Mouse (Mus musculus): Measurements from ENCODE around the gene Rft1. TPM values are rescaled to one million over a fixed set of nuclear protein-coding genes. Genes with fewer than 3 reads are reported as not detected.
A peak's percentile ranks its signal among the peaks of the same experiment; 100 is the strongest.

Rft1 gene
- polyA plus RNA-seq, 1 experiment from 2014 or later = 4.1 TPM

- Histone ChIP-seq H3K36me3 (ENCODE audit: control insufficient read depth, insufficient read depth) (no peaks in the 10 kb centered on the region), H3K9me3 (replicated peaks; ENCODE audit: control insufficient read depth, low read length) (no peaks in the 10 kb centered on the region), H3K4me1 (ENCODE audit: control insufficient read depth, low read depth, low read length) (peaks cover 26% of the 10 kb centered on the region), H3K27me3 (ENCODE audit: control insufficient read depth, insufficient read depth, low read depth, low read length) (no peaks in the 10 kb centered on the region), H3K4me2 (ENCODE audit: low read depth, low read length) (peak overlapping the region; percentile 96), H3K4me3 (ENCODE audit: low read depth, low read length) (peak overlapping the region; percentile 79), H3K9ac (ENCODE audit: low read depth, low read length) (peak overlapping the region; percentile 75; the same call in 1 of the 2 replicates), H3K27ac (ENCODE audit: low read length) (peak overlapping the region; percentile 72)
- ATAC-seq (ENCODE audit: low read depth) = no peak
- WGBS (ENCODE audit: insufficient replicate concordance) = 14% methylated on average over 12 of the region's 12 CpGs
These were observed 27.1 kb upstream of the Rft1 start for GRCm38 (mm10) chr14:30626756-30627742.

DNA sequence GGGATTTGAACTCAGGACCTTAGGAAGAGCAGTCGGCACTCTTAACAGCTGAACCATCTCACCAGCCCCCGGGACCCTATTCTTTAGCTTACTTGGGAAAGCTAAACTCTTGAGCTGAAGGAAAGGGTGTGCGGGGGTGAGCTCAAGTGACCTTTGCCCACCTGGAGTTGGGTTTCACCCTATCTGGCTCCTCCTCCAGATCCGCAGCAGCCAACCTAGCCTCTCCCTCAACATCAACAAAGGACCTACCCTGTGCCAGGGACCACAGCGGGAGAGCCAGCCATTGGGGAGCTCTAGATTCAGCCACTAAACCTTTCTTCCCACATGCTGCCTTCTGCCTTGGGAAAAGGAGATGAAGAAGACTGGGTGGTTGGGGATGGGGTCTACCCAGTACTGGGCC, 25.9 kb upstream of the Rft1 start:
- no peak for ATAC-seq (ENCODE audit: low read depth)
- 67% methylated on average over 5 of the region's 5 CpGs for WGBS (ENCODE audit: insufficient replicate concordance)
- H3K9me3 ChIP-seq (replicated peaks; ENCODE audit: control insufficient read depth, low read length) = no peaks in the 10 kb centered on the region
- no peaks in the 10 kb centered on the region for H3K36me3 ChIP-seq (ENCODE audit: control insufficient read depth, insufficient read depth)
- no peak overlapping the region for H3K9ac ChIP-seq (ENCODE audit: low read depth, low read length)
- H3K4me3 ChIP-seq (ENCODE audit: low read depth, low read length) = no peak overlapping the region
- H3K27ac ChIP-seq (ENCODE audit: low read length) = no peak overlapping the region
- H3K27me3 ChIP-seq (ENCODE audit: control insufficient read depth, insufficient read depth, low read depth, low read length) = no peaks in the 10 kb centered on the region
- H3K4me2 ChIP-seq (ENCODE audit: low read depth, low read length) = no peak overlapping the region
- H3K4me1 ChIP-seq (ENCODE audit: control insufficient read depth, low read depth, low read length) = peaks cover 25% of the 10 kb centered on the region

GRCm38 (mm10) chr14:30629839-30630238, 24.3 kb upstream of the Rft1 start:
- Histone ChIP-seq H3K9me3 (replicated peaks; ENCODE audit: control insufficient read depth, low read length) (no peaks in the 10 kb centered on the region), H3K36me3 (ENCODE audit: control insufficient read depth, insufficient read depth) (no peaks in the 10 kb centered on the region), H3K27me3 (ENCODE audit: control insufficient read depth, insufficient read depth, low read depth, low read length) (no peaks in the 10 kb centered on the region), H3K27ac (ENCODE audit: low read length) (no peak overlapping the region), H3K4me1 (ENCODE audit: control insufficient read depth, low read depth, low read length) (peaks cover 13% of the 10 kb centered on the region), H3K9ac (ENCODE audit: low read depth, low read length) (no peak overlapping the region), H3K4me2 (ENCODE audit: low read depth, low read length) (no peak overlapping the region), H3K4me3 (ENCODE audit: low read depth, low read length) (no peak overlapping the region)
- ATAC-seq (ENCODE audit: low read depth) = no peak
- WGBS (ENCODE audit: insufficient replicate concordance) = 31% methylated on average over 4 of the region's 4 CpGs

DNA sequence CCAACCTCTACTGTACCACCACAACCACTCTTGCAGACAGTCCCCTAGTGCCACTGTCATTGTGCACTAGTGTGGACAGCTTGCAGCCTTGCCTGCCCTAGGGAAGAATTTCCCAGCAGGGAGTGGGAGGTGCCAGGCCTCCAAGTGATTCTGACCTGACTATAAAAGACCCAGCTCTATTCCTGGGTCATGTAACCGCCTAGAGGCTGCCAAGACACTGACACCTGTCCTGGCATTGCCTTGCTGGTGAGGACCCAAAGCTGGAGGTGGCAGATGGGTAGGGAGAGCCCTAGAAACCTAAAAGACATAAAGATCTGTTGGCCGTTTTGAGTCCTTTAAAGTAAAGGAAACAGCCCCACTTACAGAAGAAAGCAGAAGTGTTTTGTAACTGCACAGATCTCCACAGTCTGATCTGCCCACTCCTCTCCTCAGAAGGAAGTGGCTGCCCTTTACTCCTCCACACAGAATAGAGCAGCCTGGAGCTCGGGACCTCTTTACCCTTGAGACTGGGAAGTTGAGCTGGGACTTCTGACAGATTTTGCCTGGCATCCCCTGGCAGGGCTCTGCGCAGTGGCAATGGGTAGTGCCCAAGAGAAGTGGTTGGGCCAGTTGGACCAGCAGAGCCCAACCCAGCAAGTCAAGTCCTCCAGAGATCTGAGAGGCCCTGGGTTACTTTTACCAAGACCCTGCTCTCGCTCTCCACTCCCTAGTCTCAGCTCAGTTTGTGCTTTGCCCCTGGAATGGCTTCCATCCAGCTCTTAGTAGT, 23.2 kb upstream of the Rft1 start:
- Histone ChIP-seq H3K9ac (ENCODE audit: low read depth, low read length) (no peak overlapping the region), H3K36me3 (ENCODE audit: control insufficient read depth, insufficient read depth) (no peaks in the 10 kb centered on the region), H3K4me1 (ENCODE audit: control insufficient read depth, low read depth, low read length) (peaks cover 6% of the 10 kb centered on the region; the same call in 1 of the 2 replicates), H3K9me3 (replicated peaks; ENCODE audit: control insufficient read depth, low read length) (no peaks in the 10 kb centered on the region), H3K4me2 (ENCODE audit: low read depth, low read length) (no peak overlapping the region), H3K27ac (ENCODE audit: low read length) (peak overlapping the region; percentile 48; the same call in 1 of the 2 replicates), H3K4me3 (ENCODE audit: low read depth, low read length) (no peak overlapping the region), H3K27me3 (ENCODE audit: control insufficient read depth, insufficient read depth, low read depth, low read length) (no peaks in the 10 kb centered on the region)
- ATAC-seq (ENCODE audit: low read depth) = no peak
- 29% methylated on average over 5 of the region's 5 CpGs for WGBS (ENCODE audit: insufficient replicate concordance)

DNA sequence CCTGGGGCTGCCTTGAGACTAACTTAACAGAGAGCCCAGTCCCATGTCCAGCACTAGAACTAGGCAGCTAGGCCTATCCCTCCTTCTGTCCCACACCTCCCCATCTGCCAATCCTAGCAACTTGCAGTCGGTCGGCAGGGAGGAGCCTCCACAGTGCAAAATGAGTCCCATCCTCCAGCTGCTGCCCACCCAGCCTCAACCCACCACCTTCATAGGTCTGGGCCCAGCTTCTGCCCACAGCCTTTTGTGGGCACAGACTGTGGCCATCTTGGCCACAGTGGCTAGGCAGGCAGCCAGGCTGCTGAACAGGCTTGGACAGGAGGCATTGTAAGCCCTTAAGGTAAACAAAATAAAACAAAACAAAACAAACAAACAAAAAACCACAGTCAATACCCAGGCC, 22.3 kb upstream of the Rft1 start:
- Histone ChIP-seq H3K4me3 (ENCODE audit: low read depth, low read length) (no peak overlapping the region), H3K27ac (ENCODE audit: low read length) (no peak overlapping the region), H3K9me3 (replicated peaks; ENCODE audit: control insufficient read depth, low read length) (no peaks in the 10 kb centered on the region), H3K4me2 (ENCODE audit: low read depth, low read length) (no peak overlapping the region), H3K36me3 (ENCODE audit: control insufficient read depth, insufficient read depth) (no peaks in the 10 kb centered on the region), H3K4me1 (ENCODE audit: control insufficient read depth, low read depth, low read length) (no peaks in the 10 kb centered on the region), H3K27me3 (ENCODE audit: control insufficient read depth, insufficient read depth, low read depth, low read length) (no peaks in the 10 kb centered on the region), H3K9ac (ENCODE audit: low read depth, low read length) (no peak overlapping the region)
- 43% methylated on average over 2 of the region's 2 CpGs for WGBS (ENCODE audit: insufficient replicate concordance)
- no peak for ATAC-seq (ENCODE audit: low read depth)

- H3K27ac ChIP-seq (ENCODE audit: low read length) = no peak overlapping the region
- 66% methylated on average over 7 of the region's 7 CpGs for WGBS (ENCODE audit: insufficient replicate concordance)
- H3K36me3 ChIP-seq (ENCODE audit: control insufficient read depth, insufficient read depth) = no peaks in the 10 kb centered on the region
These were observed 20.5 kb upstream of the Rft1 start for GRCm38 (mm10) chr14:30633708-30634107.

DNA sequence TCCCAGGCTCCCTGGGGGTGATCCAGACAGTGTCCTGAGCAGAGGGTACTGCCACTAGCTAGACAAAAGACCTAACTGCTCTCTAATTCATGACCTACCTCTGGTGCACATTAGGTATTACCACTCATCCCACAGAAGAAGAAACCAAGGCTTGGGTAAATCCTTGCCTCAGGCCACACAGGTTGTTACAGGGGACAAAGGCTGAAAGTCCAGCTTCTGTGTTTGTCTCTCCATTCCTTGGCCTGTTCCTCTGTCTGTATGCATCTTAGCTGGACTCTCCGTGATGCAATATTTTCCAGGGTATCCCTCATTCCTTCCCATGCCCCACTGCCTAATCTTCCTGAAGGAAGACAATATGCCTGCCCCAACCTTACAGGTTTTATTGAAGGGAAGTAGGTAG, 19.7 kb upstream of the Rft1 start:
- Histone ChIP-seq H3K27me3 (ENCODE audit: control insufficient read depth, insufficient read depth, low read depth, low read length) (no peaks in the 10 kb centered on the region), H3K9ac (ENCODE audit: low read depth, low read length) (no peak overlapping the region), H3K4me2 (ENCODE audit: low read depth, low read length) (no peak overlapping the region), H3K36me3 (ENCODE audit: control insufficient read depth, insufficient read depth) (no peaks in the 10 kb centered on the region), H3K27ac (ENCODE audit: low read length) (no peak overlapping the region), H3K4me1 (ENCODE audit: control insufficient read depth, low read depth, low read length) (no peaks in the 10 kb centered on the region), H3K4me3 (ENCODE audit: low read depth, low read length) (no peak overlapping the region), H3K9me3 (replicated peaks; ENCODE audit: control insufficient read depth, low read length) (no peaks in the 10 kb centered on the region)
- 62% methylated on average over 1 of the region's 1 CpGs for WGBS (ENCODE audit: insufficient replicate concordance)
- no peak for ATAC-seq (ENCODE audit: low read depth)

More at GRCm38 (mm10) chr14:30633708-30634107, 20.5 kb upstream of the Rft1 start:
- no peaks in the 10 kb centered on the region for H3K9me3 ChIP-seq (replicated peaks; ENCODE audit: control insufficient read depth, low read length)
- H3K27me3 ChIP-seq (ENCODE audit: control insufficient read depth, insufficient read depth, low read depth, low read length) = no peaks in the 10 kb centered on the region
- ATAC-seq (ENCODE audit: low read depth) = no peak
- H3K4me2 ChIP-seq (ENCODE audit: low read depth, low read length) = no peak overlapping the region
- no peaks in the 10 kb centered on the region for H3K4me1 ChIP-seq (ENCODE audit: control insufficient read depth, low read depth, low read length)
- H3K4me3 ChIP-seq (ENCODE audit: low read depth, low read length) = no peak overlapping the region
- H3K9ac ChIP-seq (ENCODE audit: low read depth, low read length) = no peak overlapping the region

- Histone ChIP-seq H3K4me3 (ENCODE audit: low read depth, low read length) (no peak overlapping the region), H3K9ac (ENCODE audit: low read depth, low read length) (no peak overlapping the region), H3K27ac (ENCODE audit: low read length) (no peak overlapping the region), H3K36me3 (ENCODE audit: control insufficient read depth, insufficient read depth) (no peaks in the 10 kb centered on the region), H3K9me3 (replicated peaks; ENCODE audit: control insufficient read depth, low read length) (no peaks in the 10 kb centered on the region), H3K27me3 (ENCODE audit: control insufficient read depth, insufficient read depth, low read depth, low read length) (no peaks in the 10 kb centered on the region), H3K4me2 (ENCODE audit: low read depth, low read length) (no peak overlapping the region), H3K4me1 (ENCODE audit: control insufficient read depth, low read depth, low read length) (no peaks in the 10 kb centered on the region)
- no peak for ATAC-seq (ENCODE audit: low read depth)
- 72% methylated on average over 13 of the region's 13 CpGs for WGBS (ENCODE audit: insufficient replicate concordance)
These were observed 18.8 kb upstream of the Rft1 start for GRCm38 (mm10) chr14:30635219-30635910.
